Mouse (Mus musculus): Measurements from ENCODE around the gene Slc13a1.

DNA sequence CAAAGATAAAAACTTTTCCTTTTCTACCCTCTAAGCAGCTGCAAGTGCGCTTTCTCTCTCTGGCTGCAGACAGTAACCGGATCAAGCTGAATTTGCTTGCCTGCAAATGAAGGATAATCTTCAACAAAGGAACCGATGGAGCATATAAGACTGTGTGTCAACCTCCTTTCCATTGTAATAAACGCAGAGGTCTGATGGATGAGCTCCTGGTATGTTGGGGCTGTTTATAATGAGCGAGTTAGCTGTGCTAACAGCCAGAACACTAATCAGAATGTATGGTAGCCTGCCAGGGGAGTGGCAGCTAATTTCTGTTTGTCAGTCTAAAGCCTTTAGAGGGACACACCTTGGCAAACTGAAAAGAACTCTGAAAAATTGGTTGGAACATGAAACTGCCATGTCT lies 62.2 kb downstream of the Slc13a1 start:
- no peak for TF ChIP-seq POLR2A (IDR thresholded peaks at IDR 0.05; ENCODE audit: control insufficient read depth, low read depth, low read length)
- TF ChIP-seq CTCF (IDR thresholded peaks at IDR 0.05; ENCODE audit: control insufficient read depth, insufficient read depth, insufficient replicate concordance, low read depth, low read length) = no peak
